Mouse (Mus musculus) common myeloid progenitor, adult 5-6 weeks (primary cell): ENCODE measurements at regions not wholly inside any gene's neighbourhood (a gene's known extent, or its start where the extent isn't known, plus 50 kb on each side); places are given as distances from the start of the nearest gene placed in this dataset.

Experiments used
- ATAC-seq: replicated peaks from 2 replicates; pipeline ENCODE4 v1.8.0; 2016; ENCODE audit warnings: low read depth, mild to moderate bottlenecking, moderate TSS enrichment, inconsistent platforms; ENCODE audit not compliant: poor library complexity, severe bottlenecking

DNA sequence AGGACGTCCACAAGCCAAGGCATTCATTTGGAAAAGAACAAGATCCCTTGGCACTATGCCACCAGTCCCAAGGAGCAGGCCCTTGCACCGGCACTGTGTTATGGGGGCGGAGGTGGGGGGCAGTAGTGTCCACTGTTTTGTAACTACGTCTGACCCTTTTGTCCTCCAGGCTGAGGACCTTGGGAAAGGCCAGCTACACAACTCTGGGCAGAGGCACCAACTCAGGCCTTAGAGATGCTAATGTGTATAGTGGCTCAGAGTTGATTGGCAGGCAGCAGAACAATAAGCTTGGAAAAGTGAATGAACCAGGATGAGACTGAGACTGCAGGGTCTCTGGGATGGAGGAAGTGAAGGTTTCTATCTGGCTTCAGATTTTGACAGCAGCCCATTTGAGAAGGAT, 344.0 kb downstream of the 3100002H09Rik start:
- ATAC-seq, result no peak

- ATAC-seq, result no peak
Observed at GRCm38 (mm10) chr4:124265527-124265926, 345.1 kb downstream of the 3100002H09Rik start.

DNA sequence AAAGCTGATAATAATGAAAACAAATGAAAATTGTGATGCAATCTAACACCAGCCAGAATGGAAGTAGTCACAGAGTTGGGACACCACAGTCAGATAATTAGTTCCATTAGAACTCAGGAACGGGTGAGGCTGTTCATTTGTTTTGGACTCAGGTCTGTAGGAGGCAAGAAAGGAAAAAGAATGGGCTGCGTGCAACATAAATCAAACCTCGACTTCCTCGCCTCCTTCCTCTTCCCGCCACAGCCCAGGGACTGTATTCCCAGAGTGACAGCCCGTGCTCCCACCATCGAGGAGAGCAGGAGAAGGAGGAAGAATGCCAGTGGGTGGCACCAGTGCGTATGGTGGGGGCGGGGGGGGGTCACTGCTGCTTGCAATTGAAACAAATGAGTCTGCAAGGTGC, 339.2 kb upstream of the 4930535I16Rik start:
- no peak for ATAC-seq

DNA sequence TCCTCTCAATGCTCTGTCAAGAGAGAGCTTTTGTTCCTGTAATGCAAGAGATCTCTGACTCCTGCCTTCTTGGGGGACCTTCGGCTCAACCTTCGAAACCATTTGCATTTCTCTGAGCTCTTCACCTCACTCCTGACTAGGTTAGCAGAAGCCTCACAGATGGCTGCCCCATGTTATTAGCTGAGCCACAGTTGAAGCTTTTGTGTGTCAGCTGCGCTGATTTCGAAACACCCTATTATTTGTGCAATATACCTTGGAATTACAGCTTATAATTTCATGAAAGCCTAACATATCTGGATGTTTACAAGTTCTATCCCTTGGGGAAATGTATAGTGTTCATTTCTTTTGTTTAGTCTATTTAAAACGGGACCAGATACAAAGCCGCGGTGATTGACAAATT, 338.7 kb upstream of the 4930535I16Rik start:
- no peak for ATAC-seq

DNA sequence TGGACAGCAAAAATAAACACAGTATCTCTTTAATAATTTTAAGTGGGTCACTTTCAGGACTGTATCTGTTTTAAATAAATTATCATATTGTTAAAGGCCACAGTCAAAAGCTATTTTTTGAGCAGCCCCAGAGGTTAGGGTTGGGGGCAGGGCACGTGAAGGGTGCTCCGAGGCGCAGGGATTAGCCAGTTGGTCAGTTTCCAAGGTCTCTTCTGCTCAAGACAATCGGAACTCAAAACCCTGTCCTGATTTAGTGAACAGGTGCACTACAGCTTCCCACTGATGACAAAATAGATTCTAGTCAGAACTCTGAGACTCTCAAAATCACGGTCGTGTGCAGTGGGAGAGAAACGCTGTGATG, 337.3 kb upstream of the 4930535I16Rik start:
- no peak for ATAC-seq

DNA sequence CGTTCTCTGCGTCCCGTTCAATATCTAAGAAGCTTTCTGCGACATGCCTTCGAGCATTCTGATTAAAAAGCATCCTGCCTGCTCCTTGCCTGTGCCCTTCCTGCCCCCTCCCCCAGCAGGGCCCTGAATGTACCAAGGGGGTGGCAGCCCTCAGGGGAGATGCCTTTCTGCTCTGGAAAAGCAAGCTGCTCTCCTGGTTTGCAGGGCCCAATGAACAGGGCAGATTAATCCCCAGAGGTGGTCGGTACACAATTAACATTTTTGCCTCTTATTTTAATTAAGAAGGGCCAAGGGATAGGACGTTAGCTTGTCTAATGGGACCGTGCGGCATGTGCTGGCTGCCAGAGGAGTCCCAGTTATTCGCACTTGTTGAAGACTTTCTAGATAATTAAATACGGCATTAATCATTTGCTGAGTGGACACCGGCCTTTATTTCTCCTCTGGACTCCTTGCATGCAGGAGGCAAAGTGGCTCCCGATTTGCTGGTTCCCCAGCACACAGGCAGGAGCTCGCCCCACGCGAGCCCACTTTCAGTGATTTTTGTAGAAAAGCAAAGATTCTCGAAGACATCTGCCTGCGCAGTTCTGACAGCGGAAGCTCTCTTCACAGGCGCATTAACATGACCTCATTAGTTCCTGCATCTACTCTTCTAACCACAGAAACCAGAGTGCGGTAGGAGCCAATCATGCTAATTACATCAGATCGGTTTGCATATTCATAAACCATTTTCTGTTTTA, 336.8 kb upstream of the 4930535I16Rik start:
- ATAC-seq, result no peak

- no peak for ATAC-seq
Observed at GRCm38 (mm10) chr4:124241600-124241999, 323.8 kb upstream of the 4930535I16Rik start.

DNA sequence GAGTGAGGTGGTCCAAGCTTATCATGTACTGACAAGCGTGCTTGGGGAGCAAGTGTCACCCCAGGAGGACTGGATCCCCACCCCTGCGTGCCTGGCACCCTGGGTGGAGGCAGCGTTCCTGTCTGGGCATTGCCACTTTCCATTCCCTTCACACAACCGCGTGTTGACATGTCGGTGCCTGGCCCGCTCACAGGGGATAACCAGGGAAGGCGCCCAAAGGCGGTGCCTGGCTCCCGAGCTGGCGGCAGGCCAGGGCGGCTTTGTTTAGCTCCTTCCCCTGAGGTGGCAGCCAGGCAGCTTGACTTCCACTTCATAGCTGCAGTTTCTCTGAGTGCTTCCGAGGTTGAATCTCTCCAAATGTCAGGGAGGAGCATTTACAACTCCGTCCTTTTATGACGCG, 318.7 kb upstream of the 4930535I16Rik start:
- no peak for ATAC-seq

GRCm38 (mm10) chr4:124228537-124228936, 310.7 kb upstream of the 4930535I16Rik start:
- peak; percentile 69 for ATAC-seq

GRCm38 (mm10) chr4:124223646-124224500, 306.1 kb upstream of the 4930535I16Rik start:
- no peak for ATAC-seq

DNA sequence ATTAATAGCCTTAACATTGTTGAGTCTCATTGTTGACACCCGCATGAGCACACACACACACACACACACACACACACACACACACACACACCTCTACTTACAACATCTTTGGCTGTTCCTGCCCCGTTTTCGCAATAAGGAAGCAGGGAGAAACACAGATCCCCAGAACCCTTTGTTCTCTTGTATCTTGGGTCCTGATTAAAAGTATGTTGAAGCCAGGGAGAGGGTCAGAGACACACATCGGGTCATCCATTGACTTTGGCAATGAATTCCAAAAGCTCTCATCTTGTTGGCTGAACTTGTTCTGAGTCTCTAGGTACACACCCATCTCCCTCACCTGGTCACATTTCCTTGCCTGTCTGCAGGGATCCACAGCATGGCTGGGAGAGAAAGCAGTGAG, 303.9 kb upstream of the 4930535I16Rik start:
- no peak for ATAC-seq

GRCm38 (mm10) chr4:124217206-124217605, 299.4 kb upstream of the 4930535I16Rik start:
- ATAC-seq, result 0 out of 2 replicates have a peak, but pooled peaks have one; percentile 36

- no peak for ATAC-seq
Observed at GRCm38 (mm10) chr4:124216351-124216750, 298.5 kb upstream of the 4930535I16Rik start.

DNA sequence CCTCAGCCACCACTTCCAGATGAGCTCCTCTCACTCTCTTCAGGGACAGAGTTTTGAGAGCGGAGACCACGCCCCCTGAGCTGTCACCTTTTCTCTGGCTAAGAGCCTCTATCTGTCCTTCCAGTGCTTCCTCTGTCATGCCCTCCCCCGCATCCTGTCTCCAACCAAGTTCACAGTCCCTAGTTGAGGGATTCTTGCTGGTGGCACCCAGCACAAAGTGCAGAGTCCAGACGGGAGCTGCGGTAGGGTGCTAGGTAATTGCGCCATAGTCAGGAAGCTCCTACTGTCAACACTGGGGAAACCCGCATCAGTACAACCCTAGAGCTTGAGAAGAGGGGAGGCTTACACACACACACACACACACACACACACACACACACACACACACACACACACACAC, 297.3 kb upstream of the 4930535I16Rik start:
- no peak for ATAC-seq

- ATAC-seq, result no peak
Observed at GRCm38 (mm10) chr4:124210103-124210502, 292.3 kb upstream of the 4930535I16Rik start.

DNA sequence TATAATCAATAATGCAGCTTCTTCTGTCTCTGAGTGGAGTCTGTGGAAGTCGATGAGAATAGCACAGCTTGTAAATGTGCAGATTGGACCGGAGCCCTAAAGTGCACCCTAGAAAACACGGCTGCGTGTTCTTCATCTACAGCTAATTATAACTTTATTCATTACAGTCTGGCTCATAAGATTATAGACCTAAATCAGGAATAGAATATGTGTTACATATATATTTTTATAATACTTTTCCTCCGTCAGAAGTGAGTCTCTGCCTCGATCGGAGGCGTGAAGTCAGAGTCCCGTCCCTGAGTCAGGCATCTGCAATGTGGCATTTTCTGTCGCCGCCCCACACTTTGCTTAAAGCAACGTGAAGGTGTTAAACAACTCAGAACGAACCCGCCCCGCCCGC, 288.7 kb upstream of the 4930535I16Rik start:
- ATAC-seq, result no peak

- no peak for ATAC-seq
Observed at GRCm38 (mm10) chr4:124203736-124204135, 285.9 kb upstream of the 4930535I16Rik start.

DNA sequence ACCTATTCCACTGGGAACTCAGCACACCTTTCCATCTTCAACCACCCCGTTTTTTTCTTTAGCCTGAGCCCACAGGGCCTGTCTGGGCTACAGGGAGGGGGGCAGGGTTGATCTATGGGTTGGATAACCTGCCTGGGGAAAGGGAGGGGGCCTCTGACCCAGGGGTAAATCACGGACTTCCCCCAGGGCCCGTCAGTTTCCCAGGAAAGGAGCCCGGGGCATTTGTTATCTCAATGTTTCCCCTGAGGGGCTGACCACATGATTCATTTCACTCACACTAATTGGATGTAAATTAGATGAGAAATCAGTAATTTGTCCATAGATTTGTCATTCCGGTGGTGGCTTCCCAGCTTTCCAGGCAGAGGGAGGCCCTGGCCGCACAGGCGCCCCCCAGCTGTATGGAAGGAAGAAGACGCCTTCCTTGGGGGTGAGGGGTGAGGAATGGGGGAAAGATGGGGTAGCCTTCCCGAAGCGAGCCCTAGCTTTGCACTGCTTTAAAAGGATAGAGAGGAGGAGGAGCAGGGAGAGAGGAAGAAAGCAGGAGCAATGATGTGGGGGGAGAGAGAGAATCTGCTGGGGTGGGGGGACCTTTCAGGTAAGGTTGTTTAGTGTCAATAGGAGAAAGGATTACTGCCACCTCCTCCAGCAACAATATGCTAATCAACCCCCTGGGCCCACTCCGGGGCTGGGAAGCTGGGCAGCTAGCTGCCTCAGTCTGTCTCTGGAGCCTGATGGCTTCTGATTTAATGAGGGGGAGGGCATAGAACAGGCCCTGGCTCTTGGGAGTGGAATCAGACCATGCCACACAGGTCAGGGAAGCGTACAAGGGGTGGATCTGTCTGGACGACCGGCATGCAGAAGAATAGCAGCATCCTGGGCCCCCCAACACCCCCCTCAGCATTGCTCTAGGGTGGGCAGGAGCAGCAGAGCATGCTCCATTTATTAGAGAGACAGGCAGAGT, 282.3 kb upstream of the 4930535I16Rik start:
- no peak for ATAC-seq

DNA sequence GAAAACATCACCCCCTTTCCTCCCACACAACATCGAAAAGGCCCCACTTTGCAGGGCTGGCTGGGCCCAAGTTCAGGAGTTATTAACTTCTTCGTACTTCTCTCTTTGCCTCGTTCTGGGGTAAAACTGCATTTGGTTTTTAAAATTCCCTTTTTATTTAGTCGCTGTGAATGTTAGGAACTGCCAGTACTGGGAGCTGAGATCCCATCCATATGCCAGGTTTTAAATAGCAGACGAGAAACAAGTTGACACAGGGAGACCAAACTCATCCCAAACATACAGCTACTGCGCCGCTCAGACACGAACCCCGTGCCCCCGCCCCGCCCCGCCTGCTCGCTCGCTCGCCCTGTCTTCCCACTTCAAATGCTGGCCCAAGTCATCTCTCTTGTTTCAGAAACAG, 281.0 kb upstream of the 4930535I16Rik start:
- no peak for ATAC-seq

DNA sequence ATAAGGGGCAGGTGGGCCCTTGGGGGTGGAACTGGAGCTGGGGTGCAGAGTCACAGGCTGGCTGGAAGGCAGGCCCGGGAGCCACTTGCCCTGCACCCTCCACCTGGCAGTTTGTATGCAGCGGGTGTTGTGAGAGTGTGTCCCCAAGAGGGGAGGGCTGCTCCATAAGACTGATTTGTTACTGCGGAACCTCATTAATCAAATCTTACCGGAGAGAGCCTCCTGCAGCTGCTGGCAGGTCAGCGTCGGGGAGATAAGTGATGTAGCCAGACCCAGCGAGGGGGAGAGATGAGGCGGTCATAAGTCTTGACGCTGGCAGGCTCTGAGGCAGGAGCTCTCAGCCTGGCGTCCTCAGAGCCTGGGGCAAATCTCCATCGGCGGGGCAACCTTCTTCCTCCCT, 278.9 kb upstream of the 4930535I16Rik start:
- ATAC-seq, result no peak
